ENCODE assay signal across 8 mouse cellular contexts in the genomic region with DNA sequence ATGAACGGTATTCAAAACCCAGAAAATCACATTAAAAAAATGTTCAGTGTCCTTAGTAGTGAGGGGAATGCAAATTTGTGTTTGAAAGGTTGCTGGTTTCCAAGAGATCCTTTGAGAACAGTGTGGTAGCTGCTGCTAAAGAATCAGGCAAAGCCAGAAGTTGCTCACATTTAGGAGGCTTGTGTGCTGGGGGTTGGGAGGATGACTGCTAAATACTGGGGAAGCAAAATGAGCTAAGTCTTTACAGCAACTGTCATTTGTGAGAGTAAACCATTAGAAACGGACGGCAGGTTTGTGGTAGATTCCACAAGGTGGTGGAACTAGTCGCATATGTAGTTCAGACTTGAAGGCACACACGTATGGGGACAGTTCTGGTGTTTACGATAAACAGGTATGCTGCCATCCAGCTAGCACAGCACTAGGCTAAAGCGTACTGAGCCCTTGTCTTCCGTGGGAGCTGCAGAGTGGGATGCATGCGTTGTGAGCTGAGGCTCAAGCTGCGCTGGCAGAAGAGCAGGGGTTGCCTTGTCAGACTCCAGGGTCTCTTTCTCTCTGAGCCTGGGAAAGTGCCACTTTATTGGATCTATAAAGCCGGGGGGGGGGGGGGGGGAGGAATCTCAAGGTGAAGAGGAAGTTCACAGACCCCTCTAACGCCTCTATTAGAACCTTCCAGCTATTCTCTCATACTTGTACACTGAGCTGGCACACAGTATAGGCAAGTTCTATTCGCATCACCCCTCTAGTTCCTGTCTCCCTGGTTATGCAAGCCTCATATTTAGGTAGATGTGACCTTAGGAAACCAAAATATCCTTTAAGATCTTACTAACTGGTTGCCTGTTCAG. TPM values are rescaled to one million over a fixed set of nuclear protein-coding genes. Genes with fewer than 3 reads are reported as not detected.
DNase-seq lines count a peak whose midpoint lies in the region; ATAC-seq and TF ChIP-seq lines count a peak whose summit lies in the region.
"Had no signal": no experiment of that assay in that cellular context is flagged by ENCODE, and none has a peak within 500 bp of the region (broad histone marks: within the 10 kb centered on the region; RNA-seq: fewer than 3 reads in every experiment).

No protein-coding gene starts in this region.

- H3K27me3 ChIP-seq in forebrain, embryonic 14.5 days (replicated peaks; ENCODE audit: control insufficient read depth, insufficient read depth, low read length): no peaks in the 10 kb centered on the region
- H3K27me3 ChIP-seq in midbrain, embryonic 16.5 days (ENCODE audit: control insufficient read depth, insufficient read depth, low read depth, low read length): no peaks in the 10 kb centered on the region
- H3K27me3 ChIP-seq in heart, embryonic 10.5 days (ENCODE audit: insufficient read depth, poor library complexity, severe bottlenecking): no peaks in the 10 kb centered on the region
- no peaks in the 10 kb centered on the region for H3K27me3 ChIP-seq in cerebellum, adult 2 months (ENCODE audit: control insufficient read depth, insufficient read depth, low read length)
- H3K27me3 ChIP-seq: heart, embryonic 15.5 days had no signal

- H3K4me3 ChIP-seq in forebrain, embryonic 14.5 days (ENCODE audit: low read depth, low read length): 0 out of 2 replicates have a peak overlapping the region, but pooled peaks have one; percentile 0
- peak overlapping the region; percentile 24 for H3K4me3 ChIP-seq in layer of hippocampus, adult 2 months
- no peak overlapping the region for H3K4me3 ChIP-seq in midbrain, embryonic 16.5 days (ENCODE audit: low read depth, low read length)
- H3K4me3 ChIP-seq in heart, embryonic 10.5 days: no peak overlapping the region
- no peak overlapping the region for H3K4me3 ChIP-seq in cerebellum, adult 2 months (replicated peaks; ENCODE audit: insufficient read depth, low read depth, low read length)
- H3K4me3 ChIP-seq: heart, embryonic 15.5 days had no signal

- H3K27ac ChIP-seq in forebrain, embryonic 14.5 days (ENCODE audit: low read depth, low read length): peak overlapping the region; percentile 89
- peak overlapping the region; percentile 81 for H3K27ac ChIP-seq in layer of hippocampus, adult 2 months
- H3K27ac ChIP-seq in midbrain, embryonic 16.5 days (ENCODE audit: low read length): peak overlapping the region; percentile 79
- H3K27ac ChIP-seq in heart, embryonic 10.5 days: no peak overlapping the region
- H3K27ac ChIP-seq in cerebellum, adult 2 months (ENCODE audit: insufficient read depth, low read length): no peak overlapping the region
- H3K27ac ChIP-seq: heart, embryonic 15.5 days had no signal

- no peaks in the 10 kb centered on the region for H3K36me3 ChIP-seq in forebrain, embryonic 14.5 days (ENCODE audit: control insufficient read depth, insufficient read depth, low read length)
- H3K36me3 ChIP-seq in midbrain, embryonic 16.5 days (ENCODE audit: control insufficient read depth, insufficient read depth, low read length): no peaks in the 10 kb centered on the region
- H3K36me3 ChIP-seq in heart, embryonic 10.5 days: no peaks in the 10 kb centered on the region
- H3K36me3 ChIP-seq: heart, embryonic 15.5 days had no signal

- TF ChIP-seq POLR2A in cerebellum, adult 2 months (IDR thresholded peaks at IDR 0.05; ENCODE audit: borderline replicate concordance, insufficient read depth, low read length): no peak

- 6% methylated on average over 12 of the region's 13 CpGs for WGBS in forebrain, embryonic 14.5 days
- WGBS in midbrain, embryonic 16.5 days: 6% methylated on average over 12 of the region's 13 CpGs
- 52% methylated on average over 12 of the region's 13 CpGs for WGBS in heart, embryonic 10.5 days
- 63% methylated on average over 13 of the region's 13 CpGs for WGBS in cerebellum, adult 2 months

- H3K4me1 ChIP-seq in forebrain, embryonic 14.5 days (ENCODE audit: control insufficient read depth, insufficient read depth, low read length): peaks cover 19% of the 10 kb centered on the region
- H3K4me1 ChIP-seq in midbrain, embryonic 16.5 days (ENCODE audit: control insufficient read depth, insufficient read depth, low read length): peaks cover 23% of the 10 kb centered on the region
- peaks cover 6% of the 10 kb centered on the region; the same call in 1 of the 2 replicates for H3K4me1 ChIP-seq in heart, embryonic 10.5 days
- no peaks in the 10 kb centered on the region for H3K4me1 ChIP-seq in cerebellum, adult 2 months (ENCODE audit: control insufficient read depth, insufficient read depth, low read length)
- H3K4me1 ChIP-seq: heart, embryonic 15.5 days had no signal

- no peaks in the 10 kb centered on the region for H3K9me3 ChIP-seq in forebrain, embryonic 14.5 days (replicated peaks; ENCODE audit: control insufficient read depth, low read length)
- H3K9me3 ChIP-seq in midbrain, embryonic 16.5 days (replicated peaks; ENCODE audit: control insufficient read depth, low read length, poor library complexity, severe bottlenecking): no peaks in the 10 kb centered on the region
- no peaks in the 10 kb centered on the region for H3K9me3 ChIP-seq in heart, embryonic 10.5 days
- H3K9me3 ChIP-seq: heart, embryonic 15.5 days had no signal

- peak overlapping the region; percentile 58 for H3K4me2 ChIP-seq in forebrain, embryonic 14.5 days (ENCODE audit: low read length)
- peak overlapping the region; percentile 60 for H3K4me2 ChIP-seq in midbrain, embryonic 16.5 days (ENCODE audit: low read length)
- H3K4me2 ChIP-seq: heart, embryonic 15.5 days had no signal

- DNase-seq in embryo, embryonic 9.5 days (ENCODE audit: extremely low spot score): peak; percentile 7
- peak; percentile 65 for DNase-seq in forebrain, embryonic 14.5 days (ENCODE audit: low spot score)
- peak in 1 of 2 experiments; percentile 42 for DNase-seq in layer of hippocampus, adult 2 months (ENCODE audit: low spot score in 2 of 2)
- DNase-seq in heart, embryonic 10.5 days (ENCODE audit: low spot score): no peak
- no peak for DNase-seq in adrenal gland, postnatal 36 days
- no peak for DNase-seq in cerebellum, adult 2 months

- peak; percentile 62 for ATAC-seq in forebrain, embryonic 14.5 days
- peak; percentile 79 for ATAC-seq in midbrain, embryonic 16.5 days

- peak overlapping the region; percentile 51 for H3K9ac ChIP-seq in forebrain, embryonic 14.5 days (ENCODE audit: low read length)
- peak overlapping the region; percentile 44; the same call in 1 of the 2 replicates for H3K9ac ChIP-seq in midbrain, embryonic 16.5 days (ENCODE audit: low read depth, low read length)
- H3K9ac ChIP-seq: heart, embryonic 15.5 days had no signal

- no peak for TF ChIP-seq CTCF in layer of hippocampus, adult 2 months (conservative IDR thresholded peaks at IDR 0.05)
- TF ChIP-seq CTCF in cerebellum, adult 2 months (IDR thresholded peaks at IDR 0.05; ENCODE audit: borderline replicate concordance, insufficient read depth, low read depth, low read length): no peak

RNA-seq across cellular contexts. Expression of a gene that starts 1.2 kb away (rescaled TPM):
- polyA plus RNA-seq in forebrain, embryonic 14.5 days (2014; fragmentation: Nextera tagmentation; extraction: Ambion mirVana): 1,519 and 1,568 TPM in 2 replicates
- 10 to 100 TPM; 69.9 to 86.0 TPM for total RNA-seq in layer of hippocampus, adult 2 months (2021)
- 1,482 and 1,875 TPM in 2 replicates for polyA plus RNA-seq in midbrain, embryonic 16.5 days (2015; fragmentation: Nextera tagmentation; extraction: Ambion mirVana)
- polyA plus RNA-seq in heart, embryonic 10.5 days (2016; fragmentation: Nextera tagmentation; extraction: Ambion mirVana): 1.3 and 2.0 TPM in 2 replicates
- total RNA-seq in adrenal gland, postnatal 36 days (2021): 1 to 10 TPM; 1.4 to 1.6 TPM
- 109 and 131 TPM in 2 replicates for polyA plus RNA-seq in cerebellum, adult 2 months (2012; rRNA removed)

RNA-seq across cellular contexts. Expression of a gene that starts 10.6 kb away (rescaled TPM):
- polyA plus RNA-seq in forebrain, embryonic 14.5 days (2014; fragmentation: Nextera tagmentation; extraction: Ambion mirVana): 17.5 and 19.9 TPM in 2 replicates
- total RNA-seq in layer of hippocampus, adult 2 months (2021): 10 to 100 TPM; 23.7 to 24.8 TPM
- 22.6 and 26.2 TPM in 2 replicates for polyA plus RNA-seq in midbrain, embryonic 16.5 days (2015; fragmentation: Nextera tagmentation; extraction: Ambion mirVana)
- 10.3 and 16.5 TPM in 2 replicates for polyA plus RNA-seq in heart, embryonic 10.5 days (2016; fragmentation: Nextera tagmentation; extraction: Ambion mirVana)
- 10 to 100 TPM; 39.5 to 47.0 TPM for total RNA-seq in adrenal gland, postnatal 36 days (2021)
- 29.6 and 37.7 TPM in 2 replicates for polyA plus RNA-seq in cerebellum, adult 2 months (2012; rRNA removed)

Comparison
In these comparisons a context has a peak if more than half of its experiments do, and no peak if none do; other contexts are left out.
1. DNase-seq: peak in embryo, embryonic 9.5 days (single experiment) and forebrain, embryonic 14.5 days (single experiment); none in heart, embryonic 10.5 days (single experiment), adrenal gland, postnatal 36 days (0 of 2) and cerebellum, adult 2 months (0 of 2).
2. H3K27ac ChIP-seq: peak in forebrain, embryonic 14.5 days (single experiment), layer of hippocampus, adult 2 months (single experiment) and midbrain, embryonic 16.5 days (single experiment); none in heart, embryonic 10.5 days (single experiment) and cerebellum, adult 2 months (single experiment).
3. H3K4me3 ChIP-seq: peak in forebrain, embryonic 14.5 days (single experiment) and layer of hippocampus, adult 2 months (single experiment); none in midbrain, embryonic 16.5 days (single experiment), heart, embryonic 10.5 days (single experiment) and cerebellum, adult 2 months (single experiment).
4. RNA of a gene that starts 1.2 kb away (polyA plus RNA-seq): 1,482 to 1,875 TPM in midbrain, embryonic 16.5 days, 1,519 to 1,568 TPM in forebrain, embryonic 14.5 days and 109 to 131 TPM in cerebellum, adult 2 months; 1.3 to 2.0 TPM in heart, embryonic 10.5 days; every median in the first group is over 10 times any median in the second.